Mouse (Mus musculus) layer of hippocampus, adult 18-20 months (tissue): ENCODE data around the gene Efcab5. TPM values are rescaled to one million over a fixed set of nuclear protein-coding genes. Genes with fewer than 3 reads are reported as not detected.
A peak's percentile ranks its signal among the peaks of the same experiment; 100 is the strongest.
"Not testable (repeated sequence)": the region's sequence is repeated elsewhere in the genome, so short reads cannot be mapped to it uniquely, and the experiment has no call there.

Experiments
- DNase-seq, 2 experiments: peaks; one replicate each; pipeline ENCODE4 v3.0.0; 2022; ENCODE audit warnings: low spot score in 2 of 2
- total RNA-seq, 2 experiments: library from RNA; stranded (reverse); gene quantifications; 2 replicates each; pipeline ENCODE4 v1.2.3; 2021

Gene Efcab5
- total RNA-seq, 2 experiments from 2014 or later: 3.7 to 4.2 TPM

DNA sequence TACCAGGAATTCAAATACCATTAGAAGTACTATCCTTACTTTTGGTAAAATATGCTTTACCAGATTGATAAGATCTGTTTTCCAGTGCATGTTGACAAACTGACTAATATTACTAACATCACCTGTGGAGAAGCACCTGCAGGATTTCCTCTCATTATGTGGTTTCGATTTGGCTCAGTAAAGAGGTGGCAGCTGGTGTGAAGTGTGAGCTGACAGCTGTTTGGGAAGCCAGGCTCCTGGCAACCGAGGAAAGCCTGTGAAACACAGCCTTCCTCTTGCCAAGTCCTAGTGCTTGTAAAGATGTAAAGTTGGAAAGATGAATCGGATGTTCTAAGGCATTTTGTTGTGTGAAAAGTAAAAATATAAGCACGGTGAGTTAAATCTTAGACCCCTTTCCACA is 7.9 kb downstream of the Efcab5 start:
- DNase-seq: peak in 1 of 2 experiments; percentile 54

DNA sequence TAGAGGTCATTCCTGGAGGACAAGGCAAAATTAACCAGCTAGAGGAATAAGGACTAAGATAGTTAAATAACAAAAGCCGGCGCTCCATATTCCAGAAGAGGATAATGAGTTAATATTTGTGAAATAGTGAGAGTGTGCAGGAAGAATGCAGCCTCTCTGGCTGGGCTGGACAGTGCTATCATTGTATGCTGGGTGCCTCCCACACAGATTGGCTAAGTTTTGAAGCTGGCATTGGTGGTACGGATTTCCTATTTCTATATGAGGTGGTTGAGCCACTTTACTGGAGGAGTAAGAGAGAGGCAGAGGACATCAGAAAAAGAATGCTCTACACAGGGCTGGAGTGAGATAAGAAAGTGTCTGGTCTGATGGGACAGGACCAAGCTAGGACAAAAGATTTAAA is 9.0 kb downstream of the Efcab5 start:
- DNase-seq: no peak

DNA sequence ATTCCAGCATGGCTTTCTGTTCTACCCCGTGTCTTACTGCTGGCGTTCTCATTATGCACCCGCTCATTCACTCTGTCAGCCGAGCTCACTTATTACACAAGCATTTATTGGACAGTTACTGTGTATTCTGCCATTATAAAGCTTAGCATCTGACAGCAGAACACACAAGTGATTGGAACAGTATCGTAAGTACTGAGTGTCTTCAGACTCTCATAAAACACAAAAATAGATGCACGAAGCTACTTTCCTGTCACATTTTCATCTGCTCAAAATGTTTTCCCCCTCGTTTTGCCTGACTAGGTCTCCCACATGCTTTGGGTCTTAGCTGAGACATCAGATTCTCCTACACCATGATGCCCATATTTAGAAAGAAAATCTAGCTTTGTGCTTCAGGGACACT is 14.2 kb downstream of the Efcab5 start:
- DNase-seq: peak in 1 of 2 experiments; percentile 66

DNA sequence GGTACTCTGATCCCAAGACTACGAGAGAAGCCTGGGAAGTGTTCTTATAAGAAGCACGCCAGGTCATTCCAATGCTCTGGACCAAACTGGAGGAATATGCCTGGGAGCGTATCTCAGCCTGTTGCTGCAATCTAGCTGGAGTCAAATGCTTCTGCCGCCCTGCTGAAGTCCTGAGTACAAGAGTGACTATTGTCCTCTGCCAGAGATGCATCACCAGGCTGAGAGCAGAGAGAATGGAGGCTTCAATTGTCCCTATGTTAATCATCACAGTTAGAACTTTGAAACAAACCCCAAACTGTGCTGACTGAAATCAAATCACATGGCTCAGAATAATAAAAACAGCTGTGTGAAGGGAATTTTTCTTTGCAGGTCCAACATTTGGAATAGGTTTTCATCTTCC is 15.0 kb downstream of the Efcab5 start:
- peak in 1 of 2 experiments; percentile 35 for DNase-seq

DNA sequence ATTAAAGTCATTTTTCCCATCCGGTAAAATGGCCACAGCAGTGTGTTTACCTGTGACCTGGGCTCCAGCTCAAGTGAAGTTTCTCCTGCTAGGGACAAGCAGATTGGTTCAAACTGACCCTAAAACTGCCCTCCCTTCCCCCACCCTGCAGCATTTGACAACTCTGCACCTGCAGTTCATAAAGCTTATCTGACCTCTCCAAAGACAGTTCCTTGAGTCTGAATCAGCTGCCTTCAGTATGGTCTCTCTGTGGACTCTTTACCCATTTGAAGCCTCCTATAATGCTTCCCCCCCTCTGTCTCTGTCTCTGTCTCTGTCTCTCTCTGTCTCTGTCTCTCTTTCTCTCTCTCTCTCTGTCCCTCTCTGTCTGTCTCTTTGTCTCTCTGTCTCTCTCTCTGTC is 28.0 kb downstream of the Efcab5 start:
- DNase-seq: no peak

DNA sequence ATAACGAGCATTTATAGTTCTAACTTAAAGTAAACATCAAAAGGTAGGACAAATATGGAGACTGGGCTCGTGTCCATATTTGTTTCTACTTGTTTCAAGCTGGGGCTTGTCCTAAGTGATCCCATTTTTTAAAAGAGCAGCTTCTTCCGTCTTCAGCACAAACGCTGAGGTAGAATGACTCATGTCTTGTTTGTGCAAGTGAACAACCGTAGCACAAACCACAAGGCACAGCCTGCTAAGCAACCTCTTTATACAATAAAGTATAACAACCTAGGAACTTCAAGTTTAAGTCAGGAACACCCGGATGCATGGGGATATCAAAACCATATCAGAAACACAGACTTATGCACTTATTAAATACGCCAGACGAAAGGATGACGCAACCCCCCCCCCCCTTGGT is 28.4 kb downstream of the Efcab5 start:
- DNase-seq: no peak

DNA sequence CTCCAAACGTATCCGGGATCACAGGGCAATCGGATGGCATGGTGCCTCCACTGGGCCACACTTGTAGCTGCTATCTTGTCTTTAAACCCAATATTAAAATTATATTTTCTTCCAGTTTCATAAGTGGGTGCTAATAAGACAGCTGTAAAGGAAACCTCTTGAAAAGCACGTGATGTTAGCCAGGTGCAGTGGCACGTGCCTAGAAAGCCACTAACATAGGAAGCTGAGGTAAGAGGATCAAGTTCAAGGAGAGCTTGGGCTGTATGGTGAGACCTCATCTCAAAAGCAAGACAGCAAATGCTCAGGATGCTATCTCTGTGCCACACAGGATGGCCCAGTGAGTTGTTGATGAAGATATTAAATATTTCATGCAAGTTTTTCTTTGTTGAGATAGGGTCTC is 34.6 kb downstream of the Efcab5 start:
- DNase-seq: no peak

DNA sequence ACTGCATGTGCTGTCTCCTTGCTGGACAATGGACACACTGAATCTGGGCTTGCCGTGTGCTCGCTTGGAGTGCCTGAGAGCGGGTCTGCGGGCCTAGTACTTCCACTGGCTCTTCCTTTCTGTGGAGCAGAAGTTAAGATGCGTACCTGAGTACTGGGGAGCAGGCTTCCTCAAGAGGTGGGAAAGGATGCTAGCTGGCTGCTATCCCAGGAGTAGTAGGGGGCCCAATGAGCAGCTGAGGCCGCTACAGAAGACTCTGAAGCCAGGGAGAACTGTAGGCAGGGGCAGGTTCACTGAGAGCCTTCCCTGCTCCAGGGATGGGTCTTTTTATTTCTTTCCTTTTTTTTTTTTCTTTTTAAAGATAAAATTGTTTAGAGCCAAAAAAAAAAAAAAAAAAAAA is 38.0 kb downstream of the Efcab5 start:
- DNase-seq: no peak

DNA sequence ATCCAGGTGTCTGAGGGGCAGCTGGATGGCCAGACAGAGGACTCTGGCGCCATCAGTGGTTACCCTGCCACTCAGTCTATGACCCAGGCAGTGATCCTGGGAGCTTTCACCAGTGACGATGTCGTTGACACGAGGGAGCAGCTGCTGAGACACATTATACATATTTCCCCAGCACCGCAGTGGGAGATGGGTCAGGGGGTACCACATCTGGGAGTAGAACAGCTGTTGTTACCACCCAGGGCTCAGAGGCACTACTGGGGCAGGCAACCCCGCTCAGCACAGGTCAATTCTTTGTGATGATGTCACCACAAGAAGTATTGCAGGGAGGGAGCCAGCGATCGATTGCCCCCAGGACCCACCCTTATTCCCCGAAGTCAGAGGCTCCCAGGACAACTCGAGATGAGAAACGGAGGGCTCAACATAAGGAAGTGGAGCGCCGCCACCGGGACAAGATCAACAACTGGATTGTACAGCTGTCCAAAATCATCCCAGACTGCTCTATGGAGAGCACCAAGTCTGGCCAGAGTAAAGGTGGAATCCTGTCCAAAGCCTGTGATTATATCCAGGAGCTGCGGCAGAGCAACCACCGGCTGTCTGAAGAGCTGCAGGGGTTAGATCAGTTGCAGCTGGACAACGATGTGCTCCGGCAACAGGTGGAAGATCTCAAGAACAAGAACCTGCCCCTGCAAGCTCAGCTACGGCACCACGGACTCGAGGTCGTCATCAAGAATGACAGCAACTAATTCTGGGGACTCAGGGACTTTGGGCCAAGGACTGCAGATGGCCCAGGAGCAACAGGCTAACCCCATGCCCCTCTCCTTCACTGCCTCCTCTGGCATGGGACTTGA is 38.8 kb downstream of the Efcab5 start:
- not testable (repeated sequence) for DNase-seq

DNA sequence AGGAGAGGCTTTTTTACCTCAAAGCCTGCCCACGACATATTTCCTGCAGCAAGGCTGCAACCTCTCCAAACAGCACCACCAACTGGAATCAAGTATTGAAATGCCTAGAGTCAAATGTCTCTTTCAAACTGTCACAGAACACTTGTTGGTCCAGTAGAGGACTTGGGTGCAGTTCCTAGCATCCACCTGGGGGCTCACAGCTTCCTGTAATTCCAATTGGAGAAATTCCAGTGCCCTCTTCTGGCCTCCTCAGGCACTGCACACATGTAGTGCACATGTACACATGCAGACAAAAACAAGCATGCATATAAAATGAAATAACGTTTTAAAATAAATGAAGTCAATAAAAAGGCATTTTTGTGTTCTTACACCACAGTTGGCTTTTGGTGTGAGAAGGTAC is 40.0 kb downstream of the Efcab5 start:
- DNase-seq: no peak

DNA sequence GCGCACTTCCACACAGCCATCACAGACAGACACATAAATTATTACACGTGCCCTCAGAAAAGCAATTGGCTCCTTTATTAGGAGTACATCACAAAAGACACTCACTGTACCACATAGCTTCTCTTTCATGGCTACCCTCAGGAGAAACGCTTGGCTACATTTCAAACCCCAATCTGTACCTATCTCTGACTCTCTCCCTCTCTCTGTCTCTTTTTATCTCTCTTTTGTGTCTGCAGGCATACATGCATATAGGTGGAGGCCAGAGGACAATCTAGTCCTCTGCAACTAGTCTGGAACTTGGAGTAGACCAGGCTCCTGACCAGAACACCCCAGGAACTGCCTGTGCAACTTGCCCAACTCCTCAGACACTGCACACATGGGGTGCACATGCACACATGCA is 41.0 kb downstream of the Efcab5 start:
- no peak for DNase-seq

DNA sequence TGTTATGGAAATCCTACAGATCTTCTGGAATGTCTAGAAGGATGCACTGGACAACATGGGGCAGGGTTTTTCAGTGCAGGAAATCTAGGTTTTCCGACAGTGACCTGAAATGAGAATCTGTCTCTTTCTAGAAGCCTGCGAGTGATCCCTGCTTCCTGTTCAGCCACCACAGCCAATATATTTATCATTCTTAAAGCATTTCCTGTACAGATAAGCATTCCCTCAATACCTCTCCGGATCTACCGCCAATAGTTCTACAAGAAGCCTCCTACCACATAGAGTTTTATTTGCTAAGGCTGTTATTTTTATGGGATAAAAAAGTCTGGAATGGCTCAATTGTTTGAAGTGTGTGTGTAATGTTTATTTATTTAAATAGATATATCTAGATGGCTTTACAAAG is 43.3 kb downstream of the Efcab5 start:
- no peak for DNase-seq

DNA sequence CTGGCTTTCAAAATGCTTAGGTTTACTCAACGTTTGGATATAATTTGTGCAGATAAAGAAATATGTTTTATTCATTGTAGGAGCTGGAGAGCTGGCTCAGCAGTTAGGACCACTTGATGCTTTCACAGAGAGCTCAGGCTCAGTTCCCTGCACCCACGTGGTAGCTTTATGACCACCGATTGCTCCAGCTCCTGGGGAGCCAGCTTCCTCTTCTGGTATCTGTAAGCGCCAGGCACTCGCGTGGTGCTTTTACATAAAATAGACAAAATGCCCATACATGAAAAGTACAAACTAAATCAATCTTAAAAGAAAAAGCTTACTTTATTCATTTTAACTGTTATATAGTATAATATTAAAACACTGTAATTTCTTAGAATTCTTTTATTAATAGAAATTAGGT is 46.8 kb downstream of the Efcab5 start:
- no peak for DNase-seq

DNA sequence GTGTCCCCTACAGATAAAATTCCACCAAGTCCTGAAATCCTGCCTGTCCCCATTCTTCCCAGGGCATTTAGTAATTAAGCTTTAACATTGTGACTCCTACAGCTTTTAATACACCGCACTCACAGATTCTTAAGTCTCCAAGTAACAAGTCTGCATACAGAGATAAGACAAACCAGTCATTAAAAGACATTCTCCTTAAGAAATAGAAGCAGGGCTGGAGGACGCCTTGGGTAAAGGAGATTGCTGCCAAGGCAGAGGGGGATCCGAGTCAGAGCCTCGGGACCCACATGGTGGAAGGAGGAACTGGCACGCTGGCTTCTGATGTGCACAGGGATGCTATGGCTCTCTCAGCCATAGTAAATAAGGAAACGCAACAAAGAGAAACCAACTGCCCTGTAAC is 48.8 kb downstream of the Efcab5 start:
- no peak for DNase-seq

DNA sequence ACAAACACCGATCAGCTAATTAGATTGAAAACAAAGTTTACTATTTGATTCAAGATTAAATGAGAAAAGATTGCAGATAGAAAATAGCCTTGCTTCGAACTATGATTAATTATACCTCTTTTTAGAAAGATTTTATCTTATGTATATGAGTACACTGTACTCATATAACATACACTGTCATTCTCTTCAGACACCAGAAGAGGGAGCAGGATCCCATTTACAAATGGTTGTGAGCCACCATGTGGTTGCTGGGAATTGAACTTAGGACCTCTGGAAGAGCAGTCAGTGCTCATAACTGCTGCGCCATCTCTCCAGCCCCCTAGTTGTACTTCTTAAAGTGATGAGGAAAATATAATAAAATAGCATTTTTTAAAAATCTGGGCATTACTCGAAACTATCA is 55.3 kb downstream of the Efcab5 start:
- DNase-seq: no peak

DNA sequence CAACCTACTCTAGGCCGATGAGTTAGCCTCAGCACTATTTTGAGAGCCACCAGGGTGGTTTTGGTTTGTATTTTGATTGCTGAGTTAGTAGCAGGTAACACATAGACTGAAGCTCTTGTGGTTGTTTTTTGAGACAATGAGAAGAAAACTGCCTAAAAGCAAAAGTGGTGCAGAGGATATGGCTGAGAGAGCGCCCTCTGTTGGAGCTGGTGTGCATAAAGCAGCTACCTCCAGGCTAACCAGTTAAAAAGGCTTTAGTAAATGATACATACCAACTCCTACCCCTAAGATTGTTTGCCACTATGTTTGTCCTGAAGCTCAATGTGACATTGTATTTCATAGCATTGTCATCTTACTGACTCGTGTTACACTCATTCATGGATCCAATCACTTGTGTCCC is 56.2 kb downstream of the Efcab5 start:
- peak in 1 of 2 experiments; percentile 11 for DNase-seq

DNA sequence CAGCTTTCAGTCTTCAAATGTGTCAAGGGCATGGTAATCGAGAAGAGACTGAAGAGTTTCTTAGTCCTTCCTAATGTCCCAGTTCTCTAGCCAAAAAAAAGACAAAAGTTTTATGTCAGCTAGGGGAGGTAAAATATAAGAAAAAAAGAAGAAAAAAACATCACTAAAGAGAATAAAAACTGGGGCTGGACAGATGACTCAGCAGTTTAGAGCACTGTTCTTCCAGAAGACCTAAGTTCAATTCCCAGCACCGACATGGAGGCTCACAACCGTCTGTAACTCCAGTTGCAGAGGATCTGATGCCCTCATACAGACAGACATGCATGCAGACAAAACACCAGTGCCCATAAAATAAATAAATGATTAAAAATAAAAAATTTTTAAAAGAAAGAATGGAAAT is 60.2 kb downstream of the Efcab5 start:
- DNase-seq: no peak

DNA sequence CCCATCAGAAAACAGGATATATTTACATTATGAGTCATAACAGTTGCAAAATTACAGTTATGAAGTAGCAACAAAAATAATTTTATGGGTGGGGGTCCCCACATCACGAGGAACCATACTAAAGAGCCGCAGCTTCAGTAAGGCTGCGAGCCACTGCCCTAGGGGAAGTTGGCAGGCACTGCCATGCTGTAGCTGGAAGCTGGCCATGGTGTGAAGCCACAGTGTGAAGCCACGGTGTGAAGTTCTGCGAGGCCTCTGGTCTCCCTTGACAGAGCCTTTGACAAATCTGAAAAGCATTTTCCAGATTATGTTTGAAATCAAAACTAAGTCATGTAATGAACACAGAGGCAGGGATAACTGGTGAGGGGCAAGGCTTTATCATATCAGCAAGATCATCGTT is 77.6 kb downstream of the Efcab5 start:
- no peak for DNase-seq

DNA sequence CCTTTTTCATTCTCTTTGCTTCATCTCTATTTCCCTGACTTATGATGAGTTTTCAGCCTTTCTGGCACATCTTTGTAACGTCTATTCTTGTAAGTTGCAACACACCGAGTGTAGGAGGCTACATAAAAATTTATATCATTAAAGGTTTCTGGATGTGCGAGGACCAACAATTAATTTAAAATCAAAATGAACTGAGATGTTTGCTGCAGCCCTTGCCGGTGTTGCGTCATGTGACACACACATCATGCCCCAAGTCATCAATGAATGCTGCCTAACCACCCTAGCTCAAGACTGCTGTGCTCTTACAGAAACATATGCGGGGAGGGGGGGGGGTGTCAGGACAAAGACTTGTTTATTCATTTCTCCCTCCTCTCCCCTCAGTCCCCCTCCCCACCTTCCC is 80.3 kb downstream of the Efcab5 start:
- no peak for DNase-seq

DNA sequence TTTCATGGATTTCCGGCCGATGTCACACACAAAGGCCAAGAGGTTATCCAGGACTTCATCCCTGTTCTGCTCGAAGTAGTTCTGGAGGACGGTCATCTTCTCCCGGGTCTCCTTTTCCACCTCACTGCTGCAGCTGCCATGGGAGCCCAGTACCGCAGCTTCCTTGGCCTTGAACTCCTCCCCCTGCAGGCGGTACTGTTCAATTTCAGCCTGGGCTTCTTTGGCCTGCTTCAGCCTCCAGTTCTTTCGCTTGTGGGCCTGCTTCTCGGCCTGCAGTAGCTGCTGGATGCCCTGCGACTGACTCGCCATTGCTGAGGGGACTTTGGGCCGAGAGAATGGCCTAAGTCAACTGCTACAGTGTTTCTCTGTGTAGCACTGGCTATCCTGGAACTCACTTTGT is 80.9 kb downstream of the Efcab5 start:
- DNase-seq: not testable (repeated sequence)

DNA sequence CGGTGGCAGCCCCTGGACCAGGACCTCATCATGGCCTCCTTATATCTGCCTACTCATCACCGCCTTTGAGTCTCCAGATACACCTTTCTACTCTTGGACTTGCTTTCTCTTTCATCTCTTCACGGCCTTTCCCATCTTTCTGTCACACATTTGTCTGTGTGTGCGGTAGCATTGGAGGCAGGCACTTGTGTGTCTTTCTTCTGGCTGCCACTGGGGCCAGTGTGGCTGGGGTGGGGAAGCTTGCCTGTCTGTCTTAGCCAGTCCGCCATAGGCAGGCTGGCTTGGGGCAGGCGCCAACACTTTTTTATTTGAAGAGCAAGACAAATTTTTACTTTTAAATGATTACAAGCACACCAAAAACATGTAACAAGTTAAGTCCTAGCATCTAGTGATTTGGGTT is 81.8 kb downstream of the Efcab5 start:
- DNase-seq: no peak

DNA sequence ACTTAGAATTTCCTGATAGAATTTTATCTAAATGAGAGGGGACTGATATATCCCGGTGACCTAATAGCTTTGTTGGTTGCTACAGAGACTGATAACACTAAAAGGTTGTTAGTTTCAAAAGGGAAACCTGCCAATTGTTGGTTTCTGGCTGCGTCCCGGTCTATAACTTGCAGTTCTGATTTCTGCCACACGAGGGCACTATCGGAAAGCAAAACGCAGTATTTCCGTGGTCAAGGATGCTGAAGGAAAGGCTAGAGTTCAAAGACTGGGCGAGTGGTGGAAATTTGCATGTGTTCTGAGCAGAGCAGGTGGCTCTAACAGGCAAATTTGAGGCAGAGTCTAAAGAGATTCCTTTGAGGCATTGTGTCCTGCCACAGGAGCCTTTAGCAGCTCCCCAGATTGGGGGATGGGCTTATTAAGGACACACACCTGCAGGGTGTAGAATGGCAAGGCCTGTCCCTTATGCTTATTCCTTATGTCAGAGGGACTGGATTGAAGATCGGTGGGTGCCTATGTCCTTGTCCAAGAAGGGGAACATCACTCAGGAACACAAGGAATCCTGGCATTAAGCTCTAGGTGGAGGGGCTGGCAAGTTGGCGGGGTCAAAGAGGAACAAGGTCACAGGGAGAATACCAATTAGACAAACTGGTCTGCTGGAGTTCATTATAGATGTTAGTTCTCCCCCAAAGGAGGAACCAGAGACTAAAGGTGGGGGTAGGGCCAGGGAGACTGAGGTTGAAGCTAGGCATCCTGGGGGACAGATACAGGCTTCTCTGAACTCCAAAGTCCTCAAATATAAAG is 88.4 kb downstream of the Efcab5 start:
- DNase-seq: peak; percentile 44 to 89
